Mouse (Mus musculus) midbrain, embryonic 13.5 days (tissue): ENCODE data around the gene Tal1. TPM values are rescaled to one million over a fixed set of nuclear protein-coding genes. Genes with fewer than 3 reads are reported as not detected.

Source experiments
- ATAC-seq: fragments of 200-750 bp; cut with Nextera tagmentation; 2 replicates; pipeline ENCODE4 v1.8.0; 2017; ENCODE audit warnings: mild to moderate bottlenecking, moderate TSS enrichment, moderate library complexity
- H3K27ac ChIP-seq: fragments of 300-500 bp; sonication (generic); 2 replicates; pipeline ENCODE4 v1.5.1; 2015; ENCODE audit warnings: inconsistent platforms, mild to moderate bottlenecking, moderate library complexity
- H3K27me3 ChIP-seq: fragments of 300-500 bp; sonication (generic); 2 replicates; pipeline ENCODE4 v1.6.1; 2015; ENCODE audit warnings: mild to moderate bottlenecking, inconsistent platforms
- H3K36me3 ChIP-seq: fragments of 300-500 bp; sonication (generic); 2 replicates; pipeline ENCODE4 v1.6.1; 2015; ENCODE audit warnings: mild to moderate bottlenecking, inconsistent platforms
- H3K4me1 ChIP-seq: fragments of 300-500 bp; sonication (generic); replicated peaks from 2 replicates; pipeline ENCODE4 v1.6.1; 2015; ENCODE audit warnings: inconsistent platforms
- H3K4me2 ChIP-seq: fragments of 300-500 bp; sonication (generic); replicated peaks from 2 replicates; pipeline ENCODE4 v1.6.1; 2015; ENCODE audit warnings: moderate library complexity, mild to moderate bottlenecking, inconsistent platforms
- H3K4me3 ChIP-seq: fragments of 300-500 bp; sonication (generic); replicated peaks from 2 replicates; pipeline ENCODE4 v1.5.1; 2015; ENCODE audit warnings: mild to moderate bottlenecking, inconsistent platforms
- H3K9ac ChIP-seq: fragments of 300-500 bp; sonication (generic); replicated peaks from 2 replicates; pipeline ENCODE4 v1.6.1; 2015; ENCODE audit warnings: mild to moderate bottlenecking, inconsistent platforms
- H3K9me3 ChIP-seq: fragments of 300-500 bp; sonication (generic); 2 replicates; pipeline ENCODE4 v1.6.1; 2016; ENCODE audit warnings: mild to moderate bottlenecking, inconsistent platforms
- WGBS: fragments of 180-500 bp; shearing (Covaris S2); methylation state at CpG from one replicate; pipeline ENCODE4 v1.1.7; 2015; 5-methylcytosine and 5-hydroxymethylcytosine counted together
- polyA plus RNA-seq: library from polyadenylated mRNA; unstranded; fragments of >200 nt; fragmentation: Nextera tagmentation; extraction: Ambion mirVana; gene quantifications from 2 replicates; pipeline ENCODE4 v1.2.1, GENCODE M21; 2015

The Tal1 gene
- 7.6 and 11.9 TPM in 2 replicates for polyA plus RNA-seq

GRCm38 (mm10) chr4:115056371-115056920 lies at the start of gene Tal1:
Gene Tal1 (plus strand): TSS chr4:115056426.
- H3K4me2 ChIP-seq = peak within 1 kb of the TSS; percentile 92
- peak within 1 kb of the TSS; percentile 66 for H3K9ac ChIP-seq
- peaks cover 88% of the 10 kb centered on the region for H3K27me3 ChIP-seq
- WGBS = under 1% methylated on average over 60 of the region's 60 CpGs
- ATAC-seq = peak; percentile 71
- H3K4me3 ChIP-seq = peak within 1 kb of the TSS; percentile 40
- no peaks in the 10 kb centered on the region for H3K36me3 ChIP-seq
- peak within 1 kb of the TSS; percentile 93 for H3K27ac ChIP-seq
- H3K9me3 ChIP-seq = no peaks in the 10 kb centered on the region
- peaks cover 20% of the 10 kb centered on the region for H3K4me1 ChIP-seq

DNA sequence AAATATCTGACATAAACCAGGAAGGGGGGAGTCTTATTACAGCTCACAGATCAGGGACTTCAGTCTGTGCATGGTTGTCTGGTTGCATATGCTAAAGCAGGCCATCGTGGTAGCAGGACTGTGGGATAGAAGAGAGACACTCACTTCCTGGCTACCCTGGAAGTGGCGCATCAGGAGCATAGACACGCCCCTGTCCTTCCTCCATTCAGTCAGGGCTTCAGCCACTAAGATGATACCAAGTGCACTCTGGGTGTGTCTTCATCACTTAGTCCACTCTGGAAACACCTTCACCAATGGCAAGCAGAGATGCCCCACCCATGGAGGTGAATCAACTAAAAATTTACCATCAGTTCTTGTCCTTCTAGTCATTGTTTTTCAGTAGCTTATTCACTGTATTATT lies 42.0 kb upstream of the Tal1 start:
- Histone ChIP-seq H3K27ac (no peak overlapping the region), H3K36me3 (peaks cover 16% of the 10 kb centered on the region; the same call in 1 of the 2 replicates), H3K4me1 (no peaks in the 10 kb centered on the region), H3K4me2 (no peak overlapping the region), H3K9ac (no peak overlapping the region), H3K9me3 (no peaks in the 10 kb centered on the region), H3K27me3 (no peaks in the 10 kb centered on the region), H3K4me3 (no peak overlapping the region)
- WGBS = 92% methylated on average over 3 of the region's 3 CpGs
- ATAC-seq = no peak

- Histone ChIP-seq H3K9ac (no peak overlapping the region), H3K9me3 (no peaks in the 10 kb centered on the region), H3K36me3 (peaks cover 20% of the 10 kb centered on the region), H3K4me3 (no peak overlapping the region), H3K4me2 (no peak overlapping the region), H3K4me1 (no peaks in the 10 kb centered on the region), H3K27me3 (no peaks in the 10 kb centered on the region), H3K27ac (no peak overlapping the region)
- 93% methylated on average over 3 of the region's 3 CpGs for WGBS
- no peak for ATAC-seq
Measured at GRCm38 (mm10) chr4:115019997-115020396, 36.2 kb upstream of the Tal1 start.

DNA sequence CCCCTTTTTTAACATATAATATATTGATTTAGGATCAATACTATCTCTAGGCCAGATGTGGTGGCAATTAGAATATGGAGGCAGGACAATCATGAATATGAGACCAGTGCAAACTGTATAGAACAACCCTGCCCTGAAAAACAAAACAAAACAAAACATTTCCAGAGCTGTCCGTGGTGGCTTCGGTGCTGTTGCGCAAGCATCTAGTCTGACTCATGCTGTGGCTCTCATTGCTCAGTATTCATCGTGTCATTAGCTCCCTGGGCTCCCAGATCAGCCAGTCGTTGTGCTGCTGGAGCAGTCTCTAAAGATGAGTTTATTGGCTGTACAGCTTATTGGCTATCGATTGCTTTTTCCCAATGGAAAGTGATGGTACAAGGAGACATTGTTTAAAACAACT lies 21.2 kb upstream of the Tal1 start:
- 0 out of 2 replicates have a peak, but pooled peaks cover 2% of the 10 kb centered on the region for H3K36me3 ChIP-seq
- ATAC-seq = no peak
- no peaks in the 10 kb centered on the region for H3K27me3 ChIP-seq
- WGBS = 84% methylated on average over 6 of the region's 6 CpGs
- H3K4me2 ChIP-seq = no peak overlapping the region
- no peaks in the 10 kb centered on the region for H3K9me3 ChIP-seq
- no peaks in the 10 kb centered on the region for H3K4me1 ChIP-seq
- H3K4me3 ChIP-seq = no peak overlapping the region
- H3K27ac ChIP-seq = no peak overlapping the region
- no peak overlapping the region for H3K9ac ChIP-seq

DNA sequence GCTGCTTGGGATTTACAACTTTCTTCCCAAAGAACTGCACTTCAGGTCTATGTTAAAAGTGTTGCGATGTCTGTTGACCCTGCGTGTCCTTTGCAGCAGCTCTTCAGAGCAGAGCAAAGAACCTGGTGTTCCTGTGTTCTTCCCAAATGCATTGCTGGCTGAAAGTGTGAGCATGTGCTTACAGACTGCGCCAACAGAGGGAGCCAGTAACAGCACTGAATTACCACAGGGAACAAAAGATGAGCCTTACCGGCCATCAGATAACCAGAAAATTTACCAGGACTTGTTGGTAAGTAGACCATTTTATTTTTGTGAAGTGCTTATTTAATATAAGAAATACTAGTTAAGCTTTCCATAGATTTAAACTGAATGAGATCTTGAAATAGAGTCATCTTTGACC lies 18.0 kb upstream of the Tal1 start:
- peaks cover 10% of the 10 kb centered on the region; the same call in 1 of the 2 replicates for H3K36me3 ChIP-seq
- no peaks in the 10 kb centered on the region for H3K9me3 ChIP-seq
- no peak overlapping the region for H3K4me2 ChIP-seq
- WGBS = 37% methylated on average over 4 of the region's 4 CpGs
- no peak for ATAC-seq
- no peak overlapping the region for H3K9ac ChIP-seq
- no peaks in the 10 kb centered on the region for H3K4me1 ChIP-seq
- H3K27me3 ChIP-seq = no peaks in the 10 kb centered on the region
- H3K4me3 ChIP-seq = no peak overlapping the region
- no peak overlapping the region for H3K27ac ChIP-seq

- Histone ChIP-seq H3K9ac (no peak overlapping the region), H3K27me3 (peaks cover 33% of the 10 kb centered on the region), H3K9me3 (no peaks in the 10 kb centered on the region), H3K27ac (no peak overlapping the region), H3K4me1 (no peaks in the 10 kb centered on the region), H3K4me3 (no peak overlapping the region), H3K36me3 (peaks cover 10% of the 10 kb centered on the region; the same call in 1 of the 2 replicates), H3K4me2 (no peak overlapping the region)
- ATAC-seq = no peak
- 85% methylated on average over 3 of the region's 3 CpGs for WGBS
Measured at GRCm38 (mm10) chr4:115045621-115046020, 10.6 kb upstream of the Tal1 start.

- no peak overlapping the region for H3K9ac ChIP-seq
- H3K4me3 ChIP-seq = no peak overlapping the region
- H3K27ac ChIP-seq = no peak overlapping the region
- 0 out of 2 replicates have a peak, but pooled peaks have one; percentile 20 for ATAC-seq
- H3K4me1 ChIP-seq = peaks cover 5% of the 10 kb centered on the region
- H3K36me3 ChIP-seq = no peaks in the 10 kb centered on the region
- peaks cover 54% of the 10 kb centered on the region for H3K27me3 ChIP-seq
- no peak overlapping the region for H3K4me2 ChIP-seq
- 4% methylated on average over 5 of the region's 5 CpGs for WGBS
- no peaks in the 10 kb centered on the region for H3K9me3 ChIP-seq
Measured at GRCm38 (mm10) chr4:115047750-115048149, 8.5 kb upstream of the Tal1 start.

- H3K36me3 ChIP-seq = no peaks in the 10 kb centered on the region
- H3K4me2 ChIP-seq = no peak overlapping the region
- no peak overlapping the region for H3K4me3 ChIP-seq
- H3K27ac ChIP-seq = no peak overlapping the region
- H3K9ac ChIP-seq = no peak overlapping the region
- H3K4me1 ChIP-seq = peaks cover 8% of the 10 kb centered on the region
- H3K9me3 ChIP-seq = no peaks in the 10 kb centered on the region
- 76% methylated on average over 8 of the region's 8 CpGs for WGBS
- H3K27me3 ChIP-seq = peaks cover 58% of the 10 kb centered on the region
- no peak for ATAC-seq
Measured at GRCm38 (mm10) chr4:115048190-115048589, 8.0 kb upstream of the Tal1 start.

GRCm38 (mm10) chr4:115051245-115051644 lies 5.0 kb upstream of the Tal1 start:
- Histone ChIP-seq H3K9ac (no peak overlapping the region), H3K4me3 (no peak overlapping the region), H3K4me2 (no peak overlapping the region), H3K27me3 (peaks cover 88% of the 10 kb centered on the region), H3K36me3 (no peaks in the 10 kb centered on the region), H3K27ac (no peak overlapping the region), H3K9me3 (no peaks in the 10 kb centered on the region), H3K4me1 (peaks cover 10% of the 10 kb centered on the region)
- 71% methylated on average over 5 of the region's 5 CpGs for WGBS
- no peak for ATAC-seq

DNA sequence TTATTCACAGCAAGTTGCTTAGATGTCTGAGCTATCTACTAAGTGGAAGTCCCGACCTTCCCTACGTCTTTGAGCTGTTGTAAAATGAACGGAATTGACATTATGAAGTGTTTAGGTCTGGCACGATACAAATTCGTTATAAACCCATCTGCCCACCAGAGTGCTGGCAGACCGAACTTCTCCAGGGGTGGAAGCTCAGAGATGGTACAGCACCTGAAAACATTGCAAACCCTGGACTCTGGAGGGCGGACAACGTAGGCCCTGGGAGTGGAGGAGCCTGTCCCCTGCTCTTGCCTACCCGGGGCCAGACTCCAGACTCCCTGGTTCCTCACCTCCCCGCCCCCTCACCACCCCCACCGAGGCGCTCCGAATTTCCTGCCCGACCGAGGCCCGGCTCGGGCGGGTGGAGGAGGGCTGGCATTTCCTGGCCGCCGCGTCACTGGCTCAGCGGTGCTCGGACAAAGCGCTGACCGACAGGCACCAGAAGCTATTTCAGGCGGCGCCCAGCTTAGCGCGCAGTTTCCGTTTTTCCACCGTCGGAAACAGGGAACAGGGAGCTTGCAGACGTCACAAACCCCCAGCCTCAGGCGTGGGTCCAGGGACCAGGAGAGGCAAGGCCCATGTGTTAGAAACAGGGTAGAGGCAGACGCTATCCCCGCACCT lies 3.8 kb upstream of the Tal1 start:
- Histone ChIP-seq H3K27me3 (peaks cover 92% of the 10 kb centered on the region), H3K9me3 (no peaks in the 10 kb centered on the region), H3K4me2 (peak overlapping the region; percentile 46), H3K4me1 (peaks cover 20% of the 10 kb centered on the region), H3K27ac (no peak overlapping the region; the same call in 1 of the 2 replicates), H3K36me3 (no peaks in the 10 kb centered on the region), H3K9ac (no peak overlapping the region), H3K4me3 (peak overlapping the region; percentile 25)
- under 1% methylated on average over 36 of the region's 36 CpGs for WGBS
- peak; percentile 15; the same call in 1 of the 2 replicates for ATAC-seq

- H3K36me3 ChIP-seq = no peaks in the 10 kb centered on the region
- no peak overlapping the region for H3K4me3 ChIP-seq
- WGBS = 10% methylated on average over 2 of the region's 2 CpGs
- H3K9ac ChIP-seq = no peak overlapping the region
- peaks cover 88% of the 10 kb centered on the region for H3K27me3 ChIP-seq
- H3K4me1 ChIP-seq = peaks cover 20% of the 10 kb centered on the region
- H3K9me3 ChIP-seq = no peaks in the 10 kb centered on the region
- no peak overlapping the region for H3K27ac ChIP-seq
- ATAC-seq = no peak
- H3K4me2 ChIP-seq = no peak overlapping the region
Measured at GRCm38 (mm10) chr4:115055044-115055443, 1.2 kb upstream of the Tal1 start.

- 18% methylated on average over 3 of the region's 3 CpGs for WGBS
- peaks cover 20% of the 10 kb centered on the region for H3K4me1 ChIP-seq
- H3K36me3 ChIP-seq = no peaks in the 10 kb centered on the region
- no peaks in the 10 kb centered on the region for H3K9me3 ChIP-seq
- no peak overlapping the region for H3K9ac ChIP-seq
- H3K27me3 ChIP-seq = peaks cover 88% of the 10 kb centered on the region
- H3K4me2 ChIP-seq = peak overlapping the region; percentile 92
- no peak for ATAC-seq
- H3K4me3 ChIP-seq = peak overlapping the region; percentile 40
- peak overlapping the region; percentile 93 for H3K27ac ChIP-seq
Measured at GRCm38 (mm10) chr4:115055691-115056090, 535 bp upstream of the Tal1 start.
